Mouse (Mus musculus) bone marrow, adult 2 months (tissue): ENCODE measurements around the gene Fgf22. TPM values are rescaled to one million over a fixed set of nuclear protein-coding genes. Genes with fewer than 3 reads are reported as not detected.

ENCODE experiments used
- H3K27ac ChIP-seq: fragments of 200-500 bp; 2 replicates; pipeline ENCODE4 v1.5.1; 2012; ENCODE audit warnings: low read depth, mild to moderate bottlenecking, control low read depth, inconsistent platforms, low read length; ENCODE audit not compliant: control insufficient read depth, poor library complexity, insufficient read depth
- H3K4me1 ChIP-seq: fragments of 200-500 bp; 2 replicates; pipeline ENCODE4 v1.6.1; 2011; ENCODE audit warnings: low read length; ENCODE audit not compliant: control insufficient read depth, insufficient read depth
- H3K4me3 ChIP-seq: fragments of 200-500 bp; replicated peaks from 2 replicates; pipeline ENCODE3; 2011; ENCODE audit warnings: mild to moderate bottlenecking, low read depth, low read length, control low read depth; ENCODE audit not compliant: control insufficient read depth
- CTCF ChIP-seq: fragments of 200-500 bp; IDR thresholded peaks from 2 replicates; pipeline ENCODE4 v1.5.1; 2011; ENCODE audit warnings: low read length, control low read depth; ENCODE audit not compliant: control insufficient read depth, insufficient read depth
- POLR2A ChIP-seq: fragments of 200-500 bp; IDR thresholded peaks from 2 replicates; pipeline ENCODE4 v1.6.1; 2011; ENCODE audit warnings: low read depth, mild to moderate bottlenecking, control low read depth, low read length, borderline replicate concordance; ENCODE audit not compliant: control insufficient read depth
- WGBS: fragments of 180-500 bp; shearing (Covaris S2); methylation state at CpG from one replicate; pipeline ENCODE4 v1.1.7; 2018; 5-methylcytosine and 5-hydroxymethylcytosine counted together
- polyA plus RNA-seq: library from polyadenylated mRNA; stranded (reverse); fragments of >200 nt; gene quantifications from 2 replicates; pipeline ENCODE4 v1.2.4, GENCODE M21; 2011; ENCODE audit warnings: low replicate concordance; ENCODE audit not compliant: missing spikeins, insufficient read depth, insufficient read length

The Fgf22 gene
- polyA plus RNA-seq, 1 experiment, result not detected

- H3K4me3 ChIP-seq, result no peak overlapping the region
- no peak overlapping the region for H3K27ac ChIP-seq
- 58% methylated on average over 28 of the region's 28 CpGs for WGBS
- TF ChIP-seq POLR2A (no peak), CTCF (no peak)
- no peaks in the 10 kb centered on the region for H3K4me1 ChIP-seq
Observed at GRCm38 (mm10) chr10:79728323-79729249, 26.3 kb upstream of the Fgf22 start.

GRCm38 (mm10) chr10:79729357-79729965 lies 25.4 kb upstream of the Fgf22 start:
- Histone ChIP-seq H3K27ac (no peak overlapping the region), H3K4me1 (no peaks in the 10 kb centered on the region), H3K4me3 (no peak overlapping the region)
- WGBS, result 44% methylated on average over 13 of the region's 13 CpGs
- TF ChIP-seq POLR2A, result no peak
- no peak for TF ChIP-seq CTCF

DNA sequence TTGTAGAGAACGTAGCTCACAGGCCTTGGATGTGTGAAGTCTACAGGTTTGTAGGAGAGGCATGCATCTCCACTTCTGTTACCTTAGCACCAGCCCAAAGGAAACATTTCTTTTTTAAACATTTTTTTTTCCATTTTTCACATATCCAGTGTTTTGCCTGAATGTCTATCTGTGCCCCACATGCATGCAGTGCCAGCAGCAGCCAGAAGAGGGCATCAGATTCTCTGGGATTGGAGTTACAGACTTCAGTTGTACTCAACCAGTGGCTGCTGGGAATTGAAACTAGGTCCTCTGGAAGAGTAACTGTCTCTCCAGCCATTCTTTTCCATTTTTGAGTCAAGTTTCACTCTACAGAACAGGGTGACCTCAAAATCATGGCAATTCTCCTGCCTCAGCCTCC lies 22.4 kb upstream of the Fgf22 start:
- H3K4me3 ChIP-seq, result no peak overlapping the region
- H3K4me1 ChIP-seq, result no peaks in the 10 kb centered on the region
- TF ChIP-seq POLR2A (no peak), CTCF (peak; percentile 65)
- H3K27ac ChIP-seq, result no peak overlapping the region
- 89% methylated on average over 1 of the region's 1 CpGs for WGBS

DNA sequence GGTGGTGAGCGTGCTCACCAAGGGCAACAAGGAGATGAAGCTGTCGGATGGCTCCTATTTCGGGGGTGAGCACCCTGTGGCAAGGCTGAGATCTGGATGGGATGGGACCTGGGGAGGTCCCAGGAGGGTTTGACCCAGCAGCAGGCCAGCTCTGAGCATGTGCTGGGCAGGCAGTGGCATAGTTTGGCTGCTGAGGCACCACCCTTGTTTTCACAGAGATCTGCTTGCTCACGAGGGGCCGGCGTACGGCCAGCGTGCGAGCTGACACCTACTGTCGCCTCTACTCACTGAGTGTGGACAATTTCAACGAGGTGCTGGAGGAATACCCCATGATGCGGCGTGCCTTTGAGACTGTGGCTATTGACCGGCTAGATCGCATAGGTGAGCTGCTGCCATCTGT lies 21.0 kb upstream of the Fgf22 start:
- no peak overlapping the region for H3K4me3 ChIP-seq
- 92% methylated on average over 15 of the region's 15 CpGs for WGBS
- no peak overlapping the region for H3K27ac ChIP-seq
- no peak for TF ChIP-seq CTCF
- TF ChIP-seq POLR2A, result no peak
- no peaks in the 10 kb centered on the region for H3K4me1 ChIP-seq

DNA sequence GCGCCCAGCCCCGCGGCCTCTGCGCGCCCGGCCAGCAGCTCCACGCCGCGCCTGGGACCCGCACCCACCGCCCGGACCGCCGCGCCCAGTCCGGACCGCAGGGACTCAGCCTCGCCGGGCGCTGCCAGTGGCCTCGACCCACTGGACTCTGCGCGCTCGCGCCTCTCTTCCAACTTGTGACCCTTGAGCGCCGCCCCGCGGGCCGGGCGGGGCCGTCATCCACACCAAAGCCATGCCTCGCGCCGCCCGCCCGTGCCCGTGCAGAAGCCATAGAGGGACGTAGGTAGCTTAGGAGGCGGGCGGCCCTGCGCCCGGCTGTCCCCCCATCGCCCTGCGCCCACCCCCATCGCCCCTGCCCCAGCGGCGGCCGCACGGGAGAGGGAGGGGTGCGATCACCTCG lies 19.5 kb upstream of the Fgf22 start:
- no peak for TF ChIP-seq CTCF
- no peak for TF ChIP-seq POLR2A
- H3K27ac ChIP-seq, result no peak overlapping the region
- 92% methylated on average over 52 of the region's 52 CpGs for WGBS

GRCm38 (mm10) chr10:79736706-79737105 lies 18.2 kb upstream of the Fgf22 start:
- no peak for TF ChIP-seq CTCF
- TF ChIP-seq POLR2A, result no peak
- Histone ChIP-seq H3K27ac (no peak overlapping the region), H3K4me3 (no peak overlapping the region), H3K4me1 (no peaks in the 10 kb centered on the region)
- 86% methylated on average over 13 of the region's 14 CpGs for WGBS

More for the DNA sequence above, 19.5 kb upstream of the Fgf22 start:
- H3K4me1 ChIP-seq, result no peaks in the 10 kb centered on the region
- no peak overlapping the region for H3K4me3 ChIP-seq

GRCm38 (mm10) chr10:79738259-79738658 lies 16.6 kb upstream of the Fgf22 start:
- Histone ChIP-seq H3K4me1 (no peaks in the 10 kb centered on the region), H3K4me3 (no peak overlapping the region), H3K27ac (no peak overlapping the region)
- 0 out of 2 replicates have a peak, but pooled peaks have one; percentile 14 for TF ChIP-seq POLR2A
- peak; percentile 70 for TF ChIP-seq CTCF
- 93% methylated on average over 10 of the region's 10 CpGs for WGBS

- no peaks in the 10 kb centered on the region for H3K4me1 ChIP-seq
- WGBS, result 90% methylated on average over 28 of the region's 28 CpGs
- H3K4me3 ChIP-seq, result no peak overlapping the region
- TF ChIP-seq CTCF (no peak), POLR2A (no peak)
- H3K27ac ChIP-seq, result no peak overlapping the region
Observed at GRCm38 (mm10) chr10:79739234-79739633, 15.6 kb upstream of the Fgf22 start.

- Histone ChIP-seq H3K27ac (no peak overlapping the region), H3K4me1 (peaks cover 2% of the 10 kb centered on the region), H3K4me3 (no peak overlapping the region)
- TF ChIP-seq POLR2A, result no peak
- no peak for TF ChIP-seq CTCF
- 82% methylated on average over 11 of the region's 11 CpGs for WGBS
Observed at GRCm38 (mm10) chr10:79740863-79741262, 14.0 kb upstream of the Fgf22 start.
